Mouse (Mus musculus): Measurements from ENCODE around the gene Wipi1. TPM values are rescaled to one million over a fixed set of nuclear protein-coding genes. Genes with fewer than 3 reads are reported as not detected.

Wipi1 gene
- 36.7 and 42.5 TPM in 2 replicates for polyA plus RNA-seq (2015; fragmentation: Nextera tagmentation; extraction: Ambion mirVana)

DNA sequence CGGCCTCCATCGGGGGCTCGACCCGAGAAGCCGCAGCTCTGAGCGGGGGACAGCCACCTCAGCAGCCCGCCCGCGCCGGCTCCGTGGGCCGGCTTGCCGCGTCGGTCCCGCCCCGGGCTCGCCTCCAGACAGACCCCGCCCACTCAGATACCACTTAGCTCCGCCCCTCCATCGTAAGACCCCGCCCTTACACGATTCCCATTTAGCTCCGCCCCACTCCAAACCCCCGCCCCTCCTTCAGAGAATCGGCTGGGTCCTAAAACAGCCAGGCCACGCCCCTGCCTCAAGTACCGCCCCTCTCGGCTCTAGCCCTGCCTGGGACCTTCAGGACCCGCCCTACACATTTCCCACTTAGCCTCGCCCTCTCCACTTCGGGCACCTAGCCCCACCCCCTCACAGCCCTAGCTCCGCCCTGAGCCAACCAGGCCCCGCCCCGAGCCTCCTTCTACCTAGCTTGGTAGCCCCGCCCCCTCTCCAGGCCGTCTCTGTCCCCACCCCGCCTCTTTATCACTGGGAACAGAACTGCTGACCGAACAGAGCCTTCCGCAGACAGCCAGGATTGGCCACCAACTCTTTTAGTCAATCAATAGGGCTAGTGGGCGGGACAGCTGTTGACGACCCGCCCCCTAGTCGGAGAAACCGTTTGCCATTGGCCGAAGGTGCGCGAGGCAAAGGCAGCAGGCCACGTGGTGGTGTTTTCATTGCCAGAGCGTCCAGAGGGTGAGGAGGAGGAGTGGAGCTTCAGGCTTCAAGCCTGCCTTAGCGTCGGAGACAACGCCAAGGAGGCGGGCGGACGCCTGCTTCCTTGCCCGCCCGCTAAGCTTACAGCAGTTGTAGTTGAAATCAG, at the start of gene Wipi1:
Wipi1 (minus strand) TSS at position 665 of the 847 bp plus-strand sequence.

DNA sequence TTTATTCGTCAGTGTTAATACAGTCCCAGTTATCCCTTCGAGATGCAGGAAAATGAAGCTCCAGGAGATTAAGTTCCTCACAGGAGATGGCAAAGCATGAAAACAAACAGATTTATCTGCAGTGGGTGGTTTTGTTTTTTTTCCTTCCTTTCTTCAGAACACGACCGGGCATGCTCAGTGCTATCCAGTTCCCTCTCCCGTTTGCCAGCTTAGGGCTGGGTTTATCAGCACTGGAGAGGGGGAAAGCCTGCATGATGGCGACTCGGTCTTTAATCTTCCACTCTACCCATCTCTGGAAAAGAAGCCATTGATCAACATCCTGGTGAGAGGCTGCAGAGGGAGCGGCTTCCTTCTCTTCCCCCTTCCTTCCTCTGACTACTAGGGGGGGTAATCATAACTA, 37.4 kb upstream of the Wipi1 start, which contains the start of gene Prkar1a:
Prkar1a (plus strand) TSS at position 200 of the 400 bp plus-strand sequence.

Other genes with a start within 250 kb of the Wipi1 start
- 30.7 and 33.1 TPM in 2 replicates for gene Gna13, start 249.1 kb downstream of the Wipi1 start, polyA plus RNA-seq (2015; fragmentation: Nextera tagmentation; extraction: Ambion mirVana)
- gene 9930022D16Rik, start 198.1 kb downstream of the Wipi1 start, polyA plus RNA-seq (2015; fragmentation: Nextera tagmentation; extraction: Ambion mirVana), result not detected in 2 replicates
- gene Amz2, start 186.0 kb downstream of the Wipi1 start, polyA plus RNA-seq (2015; fragmentation: Nextera tagmentation; extraction: Ambion mirVana), result 20.8 and 21.9 TPM in 2 replicates
- gene Arsg, start 138.6 kb downstream of the Wipi1 start, polyA plus RNA-seq (2015; fragmentation: Nextera tagmentation; extraction: Ambion mirVana), result 4.9 and 5.0 TPM in 2 replicates
- gene Slc16a6, start 138.4 kb downstream of the Wipi1 start, polyA plus RNA-seq (2015; fragmentation: Nextera tagmentation; extraction: Ambion mirVana), result 41.6 and 49.0 TPM in 2 replicates
- 158 and 168 TPM in 2 replicates for gene Prkar1a, start 37.4 kb upstream of the Wipi1 start, polyA plus RNA-seq (2015; fragmentation: Nextera tagmentation; extraction: Ambion mirVana)
- gene Fam20a, start 110.3 kb upstream of the Wipi1 start, polyA plus RNA-seq (2015; fragmentation: Nextera tagmentation; extraction: Ambion mirVana), result 1.6 and 2.6 TPM in 2 replicates
- gene 1700012B07Rik, start 216.1 kb upstream of the Wipi1 start, polyA plus RNA-seq (2015; fragmentation: Nextera tagmentation; extraction: Ambion mirVana), result not detected in 2 replicates